Mouse (Mus musculus): Measurements from ENCODE around the gene Fyb. TPM values are rescaled to one million over a fixed set of nuclear protein-coding genes. Genes with fewer than 3 reads are reported as not detected.
"Not testable (repeated sequence)": the region's sequence is repeated elsewhere in the genome, so short reads cannot be mapped to it uniquely, and the experiment has no call there.

Fyb gene
- total RNA-seq, 2 experiments from 2014 or later = 3.7 to 4.3 TPM

- no peak for DNase-seq
Measured at GRCm38 (mm10) chr15:6562161-6562560, 39.5 kb downstream of the Fyb start.

DNA sequence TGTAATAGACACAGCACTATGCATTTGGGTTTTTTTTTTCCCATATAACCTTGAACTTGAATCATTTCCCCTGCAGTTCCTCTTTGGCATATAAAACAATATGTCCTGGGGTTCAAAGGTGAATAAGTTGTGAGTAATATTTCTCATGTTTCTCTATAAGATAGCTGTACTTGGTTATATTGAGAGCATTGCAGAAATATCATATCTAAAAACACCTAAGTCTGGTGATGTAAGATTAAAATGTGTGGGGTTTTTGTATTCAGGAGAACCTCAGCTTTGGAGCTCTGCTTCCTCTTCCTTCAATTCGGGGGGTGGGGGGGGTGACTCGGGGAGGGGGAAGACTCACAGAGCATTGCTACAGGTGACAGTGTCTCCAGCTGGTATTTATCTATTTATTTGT is 40.0 kb downstream of the Fyb start:
- DNase-seq = no peak

GRCm38 (mm10) chr15:6564977-6565421 is 42.3 kb downstream of the Fyb start:
- DNase-seq = peak; percentile 52

DNA sequence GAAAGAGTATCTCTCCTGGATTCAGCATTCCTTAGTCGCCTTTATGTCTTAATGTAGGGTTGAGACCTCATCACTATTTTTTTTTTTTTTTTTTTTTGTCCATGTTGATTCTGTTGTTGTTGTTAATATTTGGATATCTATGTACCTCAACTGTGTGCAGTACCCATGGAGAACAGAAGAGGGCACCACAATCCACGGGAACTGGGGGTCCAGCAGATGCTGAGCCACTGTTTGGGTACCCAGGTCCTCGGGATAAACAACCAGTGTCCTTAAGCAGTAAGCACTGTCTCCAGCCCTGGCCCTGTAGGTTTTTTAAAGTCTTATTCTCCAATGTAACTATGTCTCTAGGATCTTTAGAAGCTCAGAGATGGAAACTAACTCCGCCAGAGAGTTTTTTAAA is 43.2 kb downstream of the Fyb start:
- DNase-seq = no peak

DNA sequence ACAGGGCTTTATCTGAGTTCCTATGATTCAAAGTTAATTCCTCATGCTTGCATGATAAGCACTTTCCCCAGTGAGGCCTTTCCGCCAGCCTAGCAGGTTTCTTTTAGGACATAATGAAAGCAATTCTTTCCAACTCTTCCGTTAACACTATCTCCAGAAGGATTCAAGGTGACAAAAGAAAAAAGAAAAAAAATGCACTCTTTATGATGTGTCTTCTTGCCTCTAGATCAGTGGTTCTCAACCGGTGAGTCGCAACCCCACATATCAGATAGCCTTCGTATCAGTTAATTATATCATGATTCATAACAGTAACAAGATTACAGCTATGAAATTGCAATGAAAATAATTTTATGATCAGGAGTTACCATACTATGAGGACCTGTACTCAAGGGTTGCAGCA is 45.3 kb downstream of the Fyb start:
- DNase-seq = no peak

DNA sequence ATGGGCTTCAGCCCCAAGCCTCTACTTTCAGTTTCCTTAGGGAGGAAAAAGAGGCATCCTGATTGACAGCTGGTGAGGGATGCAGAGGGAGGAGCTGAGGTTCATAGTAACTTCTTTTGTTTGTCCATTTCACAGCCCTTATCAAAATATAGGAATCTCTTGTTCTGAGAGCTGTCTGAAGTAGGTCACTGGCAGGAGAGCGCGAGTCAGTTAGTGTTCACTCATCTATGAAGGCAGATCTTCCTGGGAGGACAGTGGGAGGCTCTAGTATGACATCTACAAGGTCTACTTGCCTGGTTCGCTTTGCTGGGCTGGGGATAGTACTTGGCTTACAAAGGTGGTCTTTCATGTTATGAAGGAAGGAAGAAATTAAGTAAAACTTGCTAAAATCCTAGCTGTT is 46.0 kb downstream of the Fyb start:
- no peak for DNase-seq

DNA sequence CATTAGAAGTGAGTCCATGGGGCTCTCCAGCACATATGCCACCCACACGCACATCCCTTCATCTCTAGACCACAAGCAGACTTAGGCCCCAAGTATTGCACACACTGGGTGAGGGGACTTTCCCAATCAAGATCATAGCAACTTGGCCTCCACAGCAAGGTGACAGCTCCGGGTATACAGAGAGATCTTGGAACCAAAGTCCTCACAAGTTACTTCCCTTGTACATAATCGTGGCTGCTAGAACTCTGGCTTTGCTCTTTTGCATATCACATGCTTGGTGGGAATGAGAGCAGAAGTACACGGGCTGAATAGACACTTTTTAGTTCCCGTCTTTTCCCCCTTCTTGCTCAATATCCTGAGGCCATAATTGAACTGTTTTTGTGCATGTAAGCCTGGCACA is 46.4 kb downstream of the Fyb start:
- DNase-seq = no peak

DNA sequence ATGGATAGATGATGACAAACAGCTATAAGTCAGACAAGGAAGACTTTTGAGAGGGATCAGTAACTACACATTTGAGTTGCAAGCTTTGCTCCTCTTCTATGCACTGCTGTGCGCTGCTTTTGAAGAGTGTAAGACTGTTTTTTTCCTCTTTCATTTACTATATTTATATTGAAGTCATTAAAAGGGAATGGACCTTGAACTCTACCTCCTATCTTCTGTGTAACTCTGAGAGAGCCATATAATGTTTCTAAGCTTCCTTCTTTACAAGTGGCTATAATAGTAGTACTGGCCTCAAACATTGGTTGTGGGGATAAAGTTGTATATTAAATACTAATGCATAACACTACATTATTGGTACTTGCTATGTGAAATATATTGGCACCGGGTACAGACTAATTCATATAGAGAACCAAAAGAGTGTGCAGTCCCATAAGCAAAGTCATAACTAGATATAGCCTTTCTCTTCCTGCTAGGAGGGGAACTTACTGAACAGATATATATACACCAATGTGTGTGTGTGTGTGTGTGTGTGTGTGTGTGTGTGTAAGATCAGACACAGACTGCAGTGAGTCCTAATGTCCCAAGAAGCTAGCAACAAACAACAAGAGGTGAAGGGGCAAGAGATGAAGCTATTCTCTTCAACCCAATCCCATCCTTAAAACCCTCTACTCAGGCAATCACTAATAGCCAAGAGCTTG is 47.7 kb downstream of the Fyb start:
- no peak for DNase-seq

- peak; percentile 51 for DNase-seq
Measured at GRCm38 (mm10) chr15:6570876-6571275, 48.2 kb downstream of the Fyb start.

DNA sequence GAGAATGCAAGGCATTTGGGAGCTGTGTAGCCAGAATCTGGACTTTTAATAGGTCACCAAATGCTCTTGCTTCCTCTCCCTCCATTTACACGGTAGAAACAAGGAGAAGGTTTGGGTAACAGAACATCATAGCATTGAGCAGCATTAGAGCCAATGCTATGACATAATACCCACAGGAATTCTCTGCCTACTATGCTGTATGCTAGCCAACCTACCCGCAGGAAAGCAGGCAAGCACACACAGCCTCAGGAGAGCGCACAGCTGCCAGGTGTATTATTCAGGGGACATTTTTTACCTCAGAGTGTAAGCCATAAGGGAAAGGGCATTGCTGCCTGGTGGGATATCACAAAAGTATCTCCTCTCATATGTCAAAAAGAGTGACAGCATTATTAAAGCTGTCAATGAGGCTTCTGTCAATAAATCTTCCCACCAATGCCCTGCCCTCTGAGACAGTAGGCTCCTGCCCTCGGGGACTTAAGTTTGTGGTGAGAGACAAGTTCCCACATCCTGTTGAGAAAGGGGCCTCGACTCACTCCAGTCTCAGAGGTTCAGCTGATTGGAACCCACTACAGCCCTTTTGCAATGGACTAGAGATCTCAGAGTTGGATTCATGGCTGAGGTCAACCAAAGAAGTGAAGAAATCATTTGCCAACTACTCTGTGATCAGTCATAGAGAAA is 51.8 kb downstream of the Fyb start:
- DNase-seq = no peak

- DNase-seq = no peak
Measured at GRCm38 (mm10) chr15:6577971-6578370, 55.3 kb downstream of the Fyb start.

DNA sequence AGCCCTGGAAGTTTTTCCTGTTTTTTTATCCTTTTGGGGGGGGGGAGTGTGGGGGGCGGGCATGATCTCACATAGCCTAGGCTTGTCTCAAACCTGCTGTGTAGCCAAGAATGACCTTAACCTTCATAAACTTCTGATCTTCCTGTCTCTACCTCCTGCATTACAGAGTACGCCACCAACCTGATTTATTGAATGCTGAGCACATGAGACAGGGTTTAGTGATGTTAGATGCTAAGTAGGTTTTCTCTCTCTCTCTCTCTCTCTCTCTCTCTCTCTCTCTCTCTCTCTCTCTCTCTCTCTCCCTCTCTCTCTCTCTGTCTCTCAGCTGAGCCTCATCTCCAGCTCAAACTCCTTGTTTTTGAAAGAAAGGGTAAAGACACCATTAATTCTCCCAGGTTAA is 56.0 kb downstream of the Fyb start:
- no peak for DNase-seq

GRCm38 (mm10) chr15:6579194-6579768 is 56.6 kb downstream of the Fyb start:
- DNase-seq = no peak

- DNase-seq = no peak
Measured at GRCm38 (mm10) chr15:6579769-6580261, 57.2 kb downstream of the Fyb start.

- DNase-seq = no peak
Measured at GRCm38 (mm10) chr15:6584645-6585044, 62.0 kb downstream of the Fyb start.

DNA sequence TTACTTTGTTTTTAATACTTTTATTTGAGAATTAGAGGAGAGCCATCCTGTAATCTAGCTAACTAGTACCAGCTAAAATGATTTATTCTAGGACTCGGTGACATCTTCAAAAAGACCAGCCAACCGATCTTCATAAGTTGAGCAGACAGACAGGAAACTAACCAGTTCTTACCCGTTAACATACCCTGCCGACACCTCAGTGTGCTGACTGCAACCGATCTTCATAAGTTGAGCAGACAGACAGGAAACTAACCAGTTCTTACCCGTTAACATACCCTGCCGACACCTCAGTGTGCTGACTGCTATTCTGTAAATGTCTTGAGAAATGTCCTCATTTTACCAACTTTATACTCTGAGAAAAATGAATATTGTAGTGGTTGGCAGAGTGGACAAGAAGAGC is 63.7 kb downstream of the Fyb start:
- DNase-seq = not testable (repeated sequence)

DNA sequence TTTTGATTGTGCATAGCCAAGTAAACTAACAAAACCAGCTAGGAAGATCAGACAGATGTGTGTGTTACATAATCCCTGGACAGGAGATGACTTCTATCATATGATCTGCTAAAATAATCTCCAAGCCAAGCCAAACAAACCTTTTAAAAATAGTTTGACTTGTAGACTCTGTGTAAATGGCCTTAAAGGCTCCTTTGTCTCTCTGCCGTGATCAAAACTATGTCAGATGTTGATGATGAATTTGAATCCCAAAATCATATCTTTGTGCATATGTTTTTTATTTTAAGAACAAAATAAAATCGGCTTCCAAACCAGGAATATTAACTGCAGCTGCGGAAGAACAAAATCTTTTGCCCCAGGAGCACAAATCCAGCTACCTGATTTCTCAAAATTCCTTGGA is 64.9 kb downstream of the Fyb start:
- no peak for DNase-seq

DNA sequence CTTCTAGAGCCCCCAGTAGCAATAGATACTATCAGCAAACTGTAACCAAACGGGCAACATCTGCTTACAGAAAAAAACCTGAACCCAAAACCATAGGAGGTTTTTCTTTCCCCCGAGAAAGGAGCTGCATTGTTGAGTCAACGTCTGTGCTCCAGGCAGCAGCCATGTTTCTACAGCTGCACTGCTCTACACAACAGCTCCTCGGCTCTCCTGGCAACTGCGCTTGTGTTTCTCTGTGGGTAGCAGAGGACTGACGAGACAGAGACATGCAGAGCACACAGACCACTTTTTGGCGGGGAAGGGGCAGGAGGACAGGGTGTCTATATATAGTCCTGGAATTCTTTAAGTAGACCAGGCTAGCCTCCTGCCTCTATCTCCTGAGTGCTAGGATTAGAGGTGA is 65.5 kb downstream of the Fyb start:
- no peak for DNase-seq

DNA sequence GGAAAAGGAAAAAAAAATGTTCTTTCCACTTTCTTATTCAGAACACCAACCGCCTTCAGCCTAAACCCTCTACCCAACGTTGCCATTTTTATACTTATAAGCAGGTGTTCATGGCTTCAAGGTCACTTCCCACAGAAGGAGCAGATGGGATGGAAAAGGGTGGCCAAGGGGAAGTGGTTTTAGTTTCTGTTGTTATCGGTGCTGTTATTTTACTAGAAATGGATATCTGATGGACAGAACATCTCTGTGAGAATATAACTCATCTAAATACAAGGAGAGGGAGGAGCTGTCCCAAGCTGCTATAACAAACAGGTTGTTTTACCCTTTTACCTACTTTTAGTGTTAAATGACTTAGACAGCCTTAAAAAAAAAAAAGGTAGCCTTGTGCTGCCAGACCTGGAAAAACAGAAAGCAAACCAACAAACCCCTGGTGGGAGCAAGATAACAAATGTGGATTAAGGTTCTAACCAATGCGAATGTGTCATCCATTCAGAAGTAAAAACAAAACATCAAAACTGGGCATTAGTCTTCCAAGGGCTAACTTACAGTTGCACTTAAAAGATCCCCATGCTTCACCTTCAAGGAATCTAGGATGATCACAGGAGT is 68.3 kb downstream of the Fyb start:
- no peak for DNase-seq

GRCm38 (mm10) chr15:6591527-6591926 is 68.9 kb downstream of the Fyb start:
- DNase-seq = no peak

DNA sequence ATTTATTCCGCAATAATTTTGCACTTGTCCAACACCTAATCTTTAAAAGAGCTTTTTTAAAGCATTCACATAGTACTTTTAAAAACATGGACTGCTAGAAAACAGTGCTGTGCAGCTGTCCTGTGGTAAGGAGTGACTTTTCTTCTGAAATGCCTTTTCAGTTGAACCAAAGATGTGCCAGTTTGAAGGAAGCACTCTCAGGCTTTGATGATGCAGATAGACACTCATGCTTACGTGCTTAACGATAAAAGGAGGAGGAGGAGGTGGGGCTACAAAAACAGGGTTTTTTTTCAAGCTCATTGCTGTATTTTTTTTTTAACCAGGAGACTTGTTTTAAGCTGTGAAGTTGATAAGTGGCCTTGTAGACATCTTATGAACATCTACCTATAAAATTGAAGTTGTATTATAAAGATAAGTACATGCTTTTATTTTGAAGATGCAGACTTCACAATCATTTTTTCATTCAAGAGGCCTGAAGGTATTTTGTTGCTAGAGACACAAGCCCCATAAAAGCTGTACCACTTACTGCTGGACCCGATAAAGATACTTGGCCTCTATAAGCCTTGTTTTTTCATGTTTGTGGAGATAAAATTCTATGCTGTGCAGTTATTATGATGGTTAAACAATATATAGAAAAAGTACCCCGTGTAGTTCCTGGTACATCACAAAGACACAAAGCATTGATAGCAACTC is 70.1 kb downstream of the Fyb start:
- DNase-seq = no peak

- no peak for DNase-seq
Measured at GRCm38 (mm10) chr15:6593254-6593623, 70.6 kb downstream of the Fyb start.

DNA sequence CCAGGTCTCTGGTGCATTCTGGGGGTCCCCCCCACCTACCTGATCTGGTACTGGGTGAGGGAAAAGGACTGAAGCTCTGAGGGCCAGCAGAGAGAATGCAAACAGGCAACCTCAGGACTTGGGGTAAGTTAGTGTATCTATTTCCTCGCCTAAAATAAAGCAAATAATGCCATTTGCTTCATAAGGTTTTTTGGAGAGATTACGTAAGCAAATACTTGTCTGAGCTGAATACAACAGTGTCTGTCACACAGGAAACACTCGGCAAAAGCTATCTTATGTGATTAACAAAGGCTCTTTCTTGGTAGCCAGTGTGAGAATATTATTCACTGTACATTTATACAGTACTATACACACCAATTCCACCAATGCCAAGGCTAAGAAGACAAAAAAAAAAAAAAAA is 76.0 kb downstream of the Fyb start:
- DNase-seq = no peak

Measured in gastrocnemius, postnatal 10 days (tissue).